Mouse (Mus musculus) WW6 (cell line): ENCODE results near the gene Ltbr.

Experiments
- DNase-seq: peaks from one replicate; pipeline ENCODE4 v3.0.0-alpha.2; 2013; ENCODE audit warnings: low read depth, low spot score

The Ltbr gene

DNA sequence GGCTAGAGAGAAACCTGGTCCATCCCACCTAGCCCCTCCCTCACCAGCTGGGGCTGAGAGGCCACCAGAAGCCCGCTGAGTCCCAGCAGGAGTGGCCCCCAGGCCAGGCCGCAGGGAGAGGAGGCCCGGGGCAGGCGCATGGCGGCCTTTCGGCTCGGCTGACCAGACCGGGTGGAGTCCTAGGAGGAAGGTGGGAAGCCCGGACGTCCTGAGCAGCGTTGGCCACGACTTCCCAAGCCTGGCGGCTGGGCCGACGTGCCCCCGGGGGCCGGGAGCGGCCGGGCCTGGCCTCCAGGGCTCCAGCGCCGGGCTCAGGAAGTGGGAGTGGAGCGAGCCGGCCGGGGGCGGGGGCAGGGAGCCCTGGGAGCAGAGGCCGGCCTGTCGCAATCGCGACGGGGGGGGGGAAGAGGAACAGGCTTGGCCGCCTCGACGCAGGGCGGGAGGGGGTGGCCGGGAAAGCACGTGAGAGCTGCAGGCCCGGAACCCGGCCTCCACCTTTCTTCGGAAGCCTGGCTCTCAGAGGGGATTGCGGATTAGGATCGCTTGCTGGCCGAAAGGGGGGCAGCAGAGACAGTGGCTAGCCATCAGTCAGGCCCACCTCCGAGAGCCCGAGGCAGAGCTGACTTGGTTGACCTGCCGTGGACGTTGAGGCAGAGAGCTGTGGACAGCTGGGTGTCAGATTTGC is at the start of gene Ltbr:
Gene Ltbr, minus strand, starts transcription at position 340 of the 685 bp plus-strand sequence.
- no peak for DNase-seq

DNA sequence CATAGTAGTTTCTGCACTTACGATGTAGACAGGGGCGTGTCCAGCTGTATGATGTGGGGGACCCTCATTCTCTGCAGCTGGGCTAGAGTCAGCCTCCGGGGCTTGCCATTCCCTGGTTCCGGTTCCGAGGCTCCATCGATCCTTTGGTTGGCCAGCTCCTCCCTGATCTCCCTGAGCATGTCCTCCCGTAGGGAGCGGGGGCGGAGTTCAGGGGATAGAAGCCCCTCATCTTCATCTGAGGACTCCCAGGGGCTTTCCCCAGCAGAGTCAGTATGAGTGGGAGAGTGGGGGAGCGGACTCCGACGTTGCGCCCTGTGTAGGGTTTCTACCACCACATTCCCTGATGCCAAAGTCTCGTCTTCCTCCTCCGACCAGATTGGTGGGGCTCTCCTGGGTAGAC is 49.3 kb upstream of the Ltbr start:
- DNase-seq, result no peak

DNA sequence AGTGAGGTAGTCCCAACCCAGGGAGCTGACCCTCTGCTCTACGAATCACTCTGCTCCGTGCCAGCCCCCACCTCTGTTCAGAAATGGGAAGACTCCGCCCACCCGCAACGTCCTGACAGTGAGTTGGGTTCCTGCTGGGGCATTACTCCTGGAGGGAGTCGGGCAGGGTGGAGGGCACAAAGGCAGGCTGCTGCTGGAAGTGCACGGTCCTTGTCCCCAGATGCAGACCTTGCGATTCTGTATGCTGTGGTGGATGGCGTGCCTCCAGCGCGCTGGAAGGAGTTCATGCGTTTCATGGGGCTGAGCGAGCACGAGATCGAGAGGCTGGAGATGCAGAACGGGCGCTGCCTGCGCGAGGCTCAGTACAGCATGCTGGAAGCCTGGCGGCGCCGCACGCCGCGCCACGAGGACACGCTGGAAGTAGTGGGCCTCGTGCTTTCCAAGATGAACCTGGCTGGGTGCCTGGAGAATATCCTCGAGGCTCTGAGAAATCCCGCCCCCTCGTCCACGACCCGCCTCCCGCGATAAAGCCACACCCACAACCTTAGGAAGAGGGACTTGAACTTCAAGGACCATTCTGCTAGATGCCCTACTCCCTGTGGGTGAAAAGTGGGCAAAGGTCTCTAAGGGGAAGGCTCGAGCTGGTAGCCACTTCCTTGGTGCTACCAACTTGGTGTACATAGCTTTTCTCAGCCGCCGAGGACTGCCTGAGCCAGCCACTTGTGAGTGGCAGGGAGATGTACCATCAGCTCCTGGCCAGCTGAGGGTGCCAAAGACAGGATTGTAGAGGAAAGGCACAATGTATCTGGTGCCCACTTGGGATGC is 48.0 kb upstream of the Ltbr start:
- DNase-seq, result no peak

DNA sequence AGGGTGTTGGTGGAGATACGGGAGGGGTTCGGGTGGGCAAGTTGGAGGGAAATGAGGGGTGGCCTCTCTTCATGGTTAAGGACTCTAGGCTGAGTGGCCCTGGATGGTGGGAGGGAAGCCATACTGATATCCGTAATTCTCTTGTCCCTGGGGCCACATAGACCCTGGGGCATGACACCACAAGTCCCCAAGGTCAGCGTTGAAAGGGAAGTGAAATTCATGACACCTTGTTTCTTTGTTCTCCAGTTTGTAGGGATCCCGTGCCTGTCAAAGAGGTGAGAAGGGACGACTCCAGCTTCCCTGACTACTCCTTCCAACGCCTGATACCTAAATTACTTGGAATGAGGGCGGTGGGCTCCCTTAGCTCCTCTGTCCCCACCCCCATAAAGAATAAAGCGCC is 47.2 kb upstream of the Ltbr start:
- no peak for DNase-seq

DNA sequence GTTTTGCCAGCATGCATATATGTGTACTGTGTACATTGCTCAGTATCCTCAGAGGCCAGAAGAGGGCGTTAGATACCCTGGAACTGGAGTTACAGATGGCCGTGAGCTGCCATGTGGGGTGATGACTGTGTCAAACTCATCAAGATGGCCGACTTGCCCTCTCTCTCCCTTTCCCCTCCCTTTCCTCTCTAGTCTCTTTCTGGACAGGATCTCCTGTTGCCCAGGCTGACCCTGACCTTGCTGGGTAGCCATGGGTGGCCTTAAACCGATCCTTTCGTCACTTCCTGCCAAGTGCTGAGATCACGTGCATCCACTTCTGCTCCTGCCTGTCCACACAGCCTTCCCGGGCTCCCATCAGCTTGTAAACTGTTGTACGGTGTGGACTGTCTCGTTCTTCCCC is 46.3 kb upstream of the Ltbr start:
- DNase-seq, result no peak

DNA sequence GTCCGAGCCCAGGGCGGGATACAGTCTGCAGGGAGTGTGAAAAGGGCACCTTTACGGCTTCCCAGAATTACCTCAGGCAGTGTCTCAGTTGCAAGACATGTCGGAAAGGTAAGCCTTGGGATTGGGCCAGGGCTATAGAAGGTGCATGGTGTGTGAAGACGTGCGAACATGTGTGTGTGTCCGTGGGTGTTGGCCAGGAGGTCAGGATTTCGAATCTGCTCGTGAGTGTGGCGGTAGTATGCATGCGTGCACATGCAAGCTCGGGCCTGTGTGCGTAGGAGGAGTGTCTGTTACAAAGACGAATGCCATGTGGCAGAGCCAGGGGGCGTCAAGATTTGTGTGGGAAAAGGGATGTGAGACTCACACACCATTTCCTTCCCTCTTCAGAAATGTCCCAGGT is 43.6 kb upstream of the Ltbr start:
- DNase-seq, result no peak

DNA sequence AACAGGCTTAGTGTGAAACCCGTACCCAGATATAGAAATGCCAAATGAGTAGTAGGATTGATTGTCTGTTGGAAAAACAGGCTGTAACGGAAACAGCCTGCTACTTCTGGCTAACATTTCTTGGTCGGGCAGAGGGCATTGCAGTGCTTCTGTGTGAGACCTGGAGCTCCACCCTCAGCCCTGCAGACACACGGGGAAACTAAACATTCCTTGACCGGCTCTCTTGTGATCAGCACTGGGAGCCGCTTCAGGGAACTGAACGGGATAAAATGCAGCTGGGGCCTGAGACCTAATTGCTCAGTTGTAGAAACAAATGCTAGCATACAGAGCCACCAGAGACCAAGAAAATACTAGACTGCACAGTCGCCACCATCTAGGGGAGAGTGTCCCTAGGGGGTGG is 42.6 kb upstream of the Ltbr start:
- no peak for DNase-seq

DNA sequence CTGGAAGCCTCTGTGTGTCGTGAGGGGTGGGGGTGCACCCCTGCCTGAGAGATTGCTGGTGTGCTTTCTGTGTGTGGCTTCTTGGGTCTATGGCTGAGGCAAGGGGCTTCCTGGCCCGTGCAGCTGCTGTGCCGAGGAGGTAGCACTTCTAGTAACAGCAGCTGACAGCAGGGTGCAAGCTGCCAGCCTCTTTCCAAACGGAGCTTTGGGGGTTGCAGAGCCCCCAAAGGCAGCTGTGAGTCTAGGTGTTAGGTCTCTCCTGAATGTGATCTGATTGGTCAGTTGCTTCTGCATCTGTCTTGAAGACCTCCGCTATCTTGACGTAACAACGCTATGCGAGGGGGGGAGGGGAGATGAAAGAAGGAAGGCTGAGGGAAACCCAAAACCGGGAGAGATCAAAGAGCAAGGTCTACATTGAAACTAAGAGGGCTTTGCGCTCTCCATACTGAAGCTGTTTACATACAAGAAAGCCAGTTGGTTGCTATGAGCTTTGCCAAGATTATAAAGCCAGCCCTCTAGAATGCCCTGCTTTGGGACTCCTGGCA is 41.6 kb upstream of the Ltbr start:
- no peak for DNase-seq

DNA sequence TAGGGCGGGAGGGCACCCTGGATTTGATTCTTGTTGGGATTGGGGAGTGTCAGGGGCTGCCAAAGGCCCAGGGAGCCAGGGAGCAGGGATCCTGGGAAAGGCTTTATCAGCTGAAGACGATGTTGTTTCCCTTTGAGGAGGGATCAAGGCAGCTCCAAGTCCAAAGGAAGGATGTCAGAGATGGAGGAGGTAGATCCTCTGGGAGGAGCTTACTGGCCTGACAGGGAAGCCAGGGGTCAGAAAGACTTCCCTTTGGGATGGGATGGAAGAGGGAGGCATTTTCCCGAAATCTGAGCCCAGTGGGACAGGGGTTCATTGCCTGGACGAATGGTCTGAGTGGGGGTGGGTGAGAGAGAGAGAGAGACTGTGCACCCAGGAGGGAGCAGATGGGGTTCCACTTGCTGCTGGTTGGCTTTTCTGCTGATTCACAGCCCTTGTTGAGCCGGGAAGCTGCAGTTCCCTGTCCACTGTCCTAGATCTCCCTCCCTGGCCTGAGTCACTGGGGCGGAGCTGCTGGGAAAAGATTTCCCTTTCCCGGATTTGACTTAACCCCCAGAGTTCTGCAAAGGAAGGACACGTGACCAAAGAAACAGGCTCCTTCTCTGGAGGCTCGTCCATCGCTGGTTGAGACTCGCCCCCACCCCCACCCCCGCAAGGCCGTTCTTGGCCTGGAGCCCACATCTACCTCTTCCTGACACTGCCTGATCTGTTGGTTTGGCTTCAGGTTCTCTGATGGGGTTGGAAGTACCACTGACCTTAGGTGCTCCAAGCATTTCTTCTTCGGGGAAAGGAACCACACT is 40.9 kb upstream of the Ltbr start:
- no peak for DNase-seq

DNA sequence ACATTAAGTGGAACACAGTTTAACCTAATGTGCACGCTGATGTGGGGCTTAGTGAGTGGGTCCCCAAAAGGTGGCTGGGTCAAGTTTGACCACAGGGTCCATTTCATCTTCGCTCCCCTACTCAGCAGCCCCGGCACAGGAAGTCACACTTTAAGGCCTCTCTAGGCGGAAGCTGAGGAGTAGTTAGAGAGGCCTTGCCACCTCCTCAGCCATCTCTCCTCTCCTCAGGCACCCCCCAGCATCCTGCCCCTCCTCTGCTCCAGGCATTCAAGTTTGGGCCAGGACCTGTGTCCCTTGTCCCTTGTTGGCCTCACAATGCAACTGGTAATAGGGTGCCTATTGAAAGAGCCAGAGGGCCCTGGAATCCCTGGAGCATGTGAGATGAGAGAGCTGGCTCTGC is 40.0 kb upstream of the Ltbr start:
- DNase-seq, result no peak

DNA sequence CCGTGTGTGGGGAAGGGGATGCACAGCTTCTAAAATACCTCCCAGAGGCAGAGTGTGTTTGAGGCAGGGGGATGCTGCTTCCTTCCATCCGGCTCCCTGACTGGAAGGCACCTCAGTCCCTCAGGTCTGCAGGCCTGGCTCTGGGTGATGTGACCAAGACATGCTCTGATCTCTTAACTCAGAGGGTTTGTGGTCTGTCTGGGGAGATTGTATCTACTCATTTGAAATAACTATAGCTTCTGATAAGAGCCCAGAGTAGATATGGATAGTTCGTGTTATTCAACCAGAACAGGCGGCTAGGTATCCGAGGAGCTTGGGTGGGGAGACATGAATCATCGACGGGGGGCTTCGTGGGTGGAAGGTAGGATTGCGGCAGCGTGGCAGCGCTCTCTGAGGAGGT is 39.5 kb upstream of the Ltbr start:
- DNase-seq, result no peak

DNA sequence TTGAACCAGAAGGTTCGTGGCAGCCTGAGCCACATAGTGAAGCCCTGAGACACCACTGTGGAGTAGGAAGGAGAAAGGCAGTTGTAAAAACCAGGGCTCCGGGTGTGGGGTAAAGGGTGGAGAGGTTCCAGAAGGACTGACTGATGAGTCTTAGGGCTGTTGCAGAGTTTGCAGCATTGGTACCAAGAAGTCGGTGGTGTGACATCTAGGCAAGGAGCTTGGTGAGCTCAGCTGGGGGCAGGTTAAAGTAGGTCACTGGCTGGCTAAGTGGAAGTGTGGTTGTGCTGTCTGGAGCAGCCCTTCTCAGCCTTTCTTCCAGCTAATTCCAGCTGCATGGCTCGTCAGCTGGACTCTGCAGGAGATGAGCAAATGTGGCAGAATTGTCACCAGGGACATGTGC is 39.1 kb upstream of the Ltbr start:
- no peak for DNase-seq

DNA sequence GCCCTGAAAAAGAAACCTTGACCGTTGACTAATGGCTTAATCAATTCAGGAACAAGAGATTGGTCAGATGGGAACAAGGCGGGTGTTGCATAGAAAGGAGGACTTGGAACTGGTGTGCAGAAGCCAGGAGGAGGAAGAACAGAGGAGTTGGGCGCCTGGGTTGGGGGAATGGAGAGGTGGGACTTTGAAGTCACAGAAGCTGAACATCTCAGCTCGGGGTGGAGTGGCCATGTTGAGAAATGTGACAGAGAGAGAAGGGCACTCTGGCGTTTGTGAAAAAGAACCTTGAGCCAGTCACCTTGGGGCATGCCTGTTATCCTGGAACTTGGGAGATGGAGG is 38.3 kb upstream of the Ltbr start:
- no peak for DNase-seq

DNA sequence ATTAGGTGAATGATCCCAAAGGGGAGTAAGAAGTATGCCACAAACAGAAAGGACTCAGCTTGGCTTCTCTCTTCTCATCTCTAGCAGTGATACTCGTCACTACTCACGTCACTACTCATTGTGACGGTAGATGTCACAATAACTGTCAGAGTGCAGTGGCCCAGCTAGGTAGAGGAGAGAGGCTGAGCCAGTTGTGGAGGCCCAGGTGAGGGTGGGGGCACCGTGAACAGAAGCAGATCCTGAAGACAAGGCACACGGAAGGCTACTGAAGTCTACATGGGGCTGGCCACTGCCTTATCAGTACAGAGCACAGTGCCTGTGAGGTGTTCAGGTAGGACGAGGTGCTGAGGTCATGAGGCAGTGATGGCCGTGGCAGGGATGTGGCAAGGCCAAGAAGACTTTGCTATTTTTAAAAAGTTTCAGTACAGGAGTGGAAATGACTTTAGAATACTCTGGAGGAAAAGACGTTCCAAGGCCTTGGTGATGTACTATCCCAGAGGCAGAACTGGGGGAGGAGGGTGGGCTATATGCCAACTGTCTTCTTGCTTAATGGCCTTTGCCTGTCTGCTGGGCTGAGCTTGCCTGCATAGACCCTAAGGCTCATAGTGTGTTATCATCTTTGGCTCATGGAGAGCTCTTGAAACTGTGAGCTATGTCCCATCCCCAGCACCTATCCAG is 37.8 kb upstream of the Ltbr start:
- DNase-seq, result no peak

DNA sequence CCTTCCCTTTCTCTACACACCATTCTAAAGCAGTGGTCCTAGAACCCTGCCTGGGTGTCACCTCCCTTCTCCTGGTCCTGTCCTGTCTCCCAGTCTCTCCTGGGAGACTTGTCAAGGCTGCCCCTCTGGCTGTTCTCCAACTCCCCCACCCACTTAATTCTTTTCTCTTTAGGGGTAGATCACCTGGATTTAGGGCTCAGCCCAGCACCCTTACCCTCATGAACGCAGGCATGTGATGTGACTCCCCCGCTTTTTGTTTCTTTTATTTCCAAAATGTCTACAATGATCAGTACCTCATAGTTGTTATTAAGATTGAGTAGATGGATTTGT is 37.3 kb upstream of the Ltbr start:
- DNase-seq, result no peak

DNA sequence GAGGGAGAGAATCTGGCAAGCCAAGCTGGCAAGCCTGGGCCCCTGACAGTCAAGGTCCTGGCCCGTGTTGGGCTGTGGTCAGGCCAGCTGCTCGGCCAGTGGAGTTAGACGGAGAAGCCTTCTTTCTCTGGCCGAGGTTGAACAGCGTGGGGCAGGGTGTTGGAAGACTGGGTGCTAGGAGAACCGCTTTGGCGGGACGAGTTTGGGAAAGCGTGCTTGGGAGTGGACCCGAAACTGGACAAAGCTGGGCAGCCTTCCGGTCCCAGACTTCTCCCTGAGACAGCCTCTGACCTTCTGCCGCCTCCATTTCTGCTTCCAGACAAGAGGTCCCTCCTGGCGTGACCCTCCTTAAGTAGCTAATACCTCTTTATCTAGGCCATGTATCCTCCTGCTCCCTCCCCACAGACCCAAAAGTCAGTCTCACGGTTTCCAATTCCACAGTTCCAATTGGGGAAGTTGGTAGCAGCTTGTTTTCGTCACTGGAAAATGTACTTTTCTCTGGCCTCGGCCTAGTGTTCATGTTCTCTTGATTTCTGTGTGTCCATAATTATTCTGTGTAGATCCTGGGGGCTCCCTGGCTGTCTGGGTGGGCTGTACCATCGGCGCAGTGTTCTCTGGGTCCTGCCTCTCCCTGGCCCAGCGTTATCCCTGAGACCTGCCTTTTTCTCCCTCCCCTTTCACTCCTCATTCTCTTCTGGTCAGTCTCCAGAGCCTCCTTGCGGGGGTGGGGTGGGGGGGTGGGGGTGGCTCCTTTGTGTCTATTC is 36.7 kb upstream of the Ltbr start:
- no peak for DNase-seq

DNA sequence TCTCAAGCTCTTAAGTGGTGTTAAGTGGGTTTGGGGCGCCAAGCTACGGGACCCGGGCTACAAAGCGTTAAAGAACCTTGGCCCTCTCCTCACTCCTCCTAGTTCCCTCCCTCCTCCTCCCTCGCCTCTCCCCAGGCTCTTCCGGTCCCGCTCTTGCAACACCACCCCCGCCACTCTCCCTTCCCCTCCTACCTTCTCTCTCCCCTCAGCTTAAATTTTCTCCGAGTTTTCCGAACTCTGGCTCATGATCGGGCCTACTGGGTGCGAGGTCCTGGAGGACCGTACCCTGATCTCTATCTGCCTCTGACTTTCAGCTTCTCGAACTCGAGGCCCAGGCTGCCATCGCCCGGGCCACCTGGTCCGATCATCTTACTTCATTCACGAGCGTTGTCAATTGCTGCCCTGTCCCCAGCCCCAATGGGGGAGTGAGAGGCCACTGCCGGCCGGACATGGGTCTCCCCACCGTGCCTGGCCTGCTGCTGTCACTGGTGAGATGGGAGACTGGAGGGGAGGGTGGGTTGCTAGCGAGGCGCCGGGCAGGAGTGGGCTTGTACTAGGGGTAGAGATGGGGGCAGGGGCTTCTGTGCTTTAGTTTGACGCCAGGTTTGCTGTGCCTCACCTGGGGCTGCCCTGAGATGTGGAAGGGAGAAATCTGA is 36.0 kb upstream of the Ltbr start:
- DNase-seq, result no peak

DNA sequence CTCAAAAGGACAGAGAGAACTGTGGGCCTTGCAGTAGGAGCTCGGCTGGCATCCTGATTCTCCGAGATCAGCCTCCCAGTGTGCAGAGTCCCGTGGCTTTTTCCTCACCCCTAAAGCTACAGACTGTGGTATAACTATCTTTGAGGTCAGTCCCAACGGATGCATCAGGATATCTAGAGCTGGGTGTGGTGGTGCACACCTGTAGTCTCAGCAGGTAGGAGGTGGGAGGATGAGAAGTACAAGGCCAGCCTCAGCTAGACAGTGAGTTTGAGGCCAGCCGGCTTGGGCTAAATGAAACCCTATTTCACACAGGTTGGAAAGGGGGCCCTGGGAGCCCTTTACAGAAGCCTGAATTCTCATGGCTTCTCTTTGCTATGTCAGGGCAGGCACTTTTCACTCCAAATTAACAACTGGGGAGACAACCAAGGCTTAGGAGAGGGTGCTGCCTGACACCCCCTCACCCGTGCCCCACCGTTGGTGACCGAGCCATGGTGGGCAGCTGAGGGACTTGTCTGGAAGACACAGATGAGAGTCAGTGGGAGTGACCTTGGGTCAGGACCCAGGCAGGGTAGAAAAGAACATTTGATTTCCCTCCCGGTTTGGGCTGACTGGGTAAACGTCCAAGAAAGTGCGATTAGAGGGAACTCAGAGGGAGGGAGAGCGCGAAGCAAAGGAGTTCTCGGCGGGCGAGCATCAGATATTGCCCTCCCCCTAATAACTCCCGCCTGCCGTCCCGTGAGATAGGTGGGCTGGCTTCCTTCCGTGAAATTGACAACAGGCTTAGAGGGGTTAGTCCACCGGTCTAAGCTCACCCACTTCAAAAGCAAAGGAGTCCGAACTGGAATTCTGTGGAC is 35.3 kb upstream of the Ltbr start, which contains the start of gene Tnfrsf1a:
Gene Tnfrsf1a, plus strand, starts transcription at position 642 of the 854 bp plus-strand sequence.
- no peak for DNase-seq

DNA sequence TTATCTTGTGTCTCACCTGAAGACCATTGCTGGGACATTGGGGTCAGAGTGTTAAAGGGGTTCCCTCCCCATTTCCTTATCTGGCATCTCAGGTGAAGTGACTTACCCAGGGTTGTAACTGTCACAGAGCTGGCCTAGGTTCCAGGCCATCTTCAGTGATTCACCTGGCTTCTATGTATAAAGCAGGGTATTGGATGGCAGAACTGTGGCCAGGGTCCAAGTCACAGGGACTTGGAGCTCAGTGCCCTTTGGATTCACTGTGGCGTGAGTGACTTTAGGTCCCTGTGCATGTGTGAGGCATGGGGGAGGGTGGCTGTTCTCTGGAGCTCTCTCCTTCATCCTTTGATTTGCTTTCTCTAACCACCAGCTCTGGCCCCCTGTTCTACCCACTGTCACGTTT is 32.3 kb upstream of the Ltbr start:
- DNase-seq, result no peak

DNA sequence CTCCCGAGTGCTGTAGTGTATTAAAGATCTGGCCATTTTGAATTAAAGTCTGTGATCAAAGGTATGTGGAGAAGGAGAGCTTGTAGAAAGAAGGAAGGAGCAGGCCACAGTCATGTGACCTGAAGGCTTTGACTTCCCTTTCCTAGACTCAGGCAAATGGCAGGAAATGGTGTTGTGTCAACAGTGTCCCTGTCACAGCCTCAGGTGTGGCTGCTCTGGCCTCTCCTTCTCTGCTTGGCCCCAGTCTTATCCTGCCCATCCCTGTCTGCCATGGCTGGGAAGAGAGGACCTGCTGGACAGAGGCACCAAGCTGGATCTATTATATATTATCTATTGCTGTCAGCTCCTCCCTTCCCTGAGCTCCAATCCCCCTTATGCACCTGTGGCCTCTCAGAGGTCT is 31.9 kb upstream of the Ltbr start:
- DNase-seq, result no peak
